Mouse (Mus musculus): Measurements from ENCODE around the gene Fam209. TPM values are rescaled to one million over a fixed set of nuclear protein-coding genes. Genes with fewer than 3 reads are reported as not detected.

Fam209 gene
- total RNA-seq, 2 experiments from 2014 or later = 3.9 TPM; not detected in 1

GRCm38 (mm10) chr2:172476707-172477260 lies 4.5 kb downstream of the Fam209 start:
- no peak for ATAC-seq (replicated peaks; ENCODE audit: low FRiP score, poor library complexity, severe bottlenecking)

GRCm38 (mm10) chr2:172477350-172477749 lies 5.0 kb downstream of the Fam209 start:
- no peak for ATAC-seq (replicated peaks; ENCODE audit: low FRiP score, poor library complexity, severe bottlenecking)

- ATAC-seq (replicated peaks; ENCODE audit: low FRiP score, poor library complexity, severe bottlenecking) = peak; percentile 74; the same call in 1 of the 2 replicates
These were observed 5.5 kb downstream of the Fam209 start for GRCm38 (mm10) chr2:172477860-172478259.

GRCm38 (mm10) chr2:172480296-172480695 lies 8.0 kb downstream of the Fam209 start:
- no peak for ATAC-seq (replicated peaks; ENCODE audit: low FRiP score, poor library complexity, severe bottlenecking)

GRCm38 (mm10) chr2:172481654-172482385 lies 9.5 kb downstream of the Fam209 start:
- no peak for ATAC-seq (replicated peaks; ENCODE audit: low FRiP score, poor library complexity, severe bottlenecking)

- ATAC-seq (replicated peaks; ENCODE audit: low FRiP score, poor library complexity, severe bottlenecking) = no peak
These were observed 11.6 kb downstream of the Fam209 start for GRCm38 (mm10) chr2:172483766-172484413.

GRCm38 (mm10) chr2:172484696-172485370 lies 12.5 kb downstream of the Fam209 start:
- ATAC-seq (replicated peaks; ENCODE audit: low FRiP score, poor library complexity, severe bottlenecking) = no peak

- ATAC-seq (replicated peaks; ENCODE audit: low FRiP score, poor library complexity, severe bottlenecking) = no peak
These were observed 24.5 kb downstream of the Fam209 start for GRCm38 (mm10) chr2:172496736-172497345.

- no peak for ATAC-seq (replicated peaks; ENCODE audit: low FRiP score, poor library complexity, severe bottlenecking)
These were observed 26.5 kb downstream of the Fam209 start for GRCm38 (mm10) chr2:172498823-172499222.

- ATAC-seq (replicated peaks; ENCODE audit: low FRiP score, poor library complexity, severe bottlenecking) = no peak
These were observed 28.5 kb downstream of the Fam209 start for GRCm38 (mm10) chr2:172500752-172501316.

- 0 out of 2 replicates have a peak, but pooled peaks have one; percentile 52 for ATAC-seq (replicated peaks; ENCODE audit: low FRiP score, poor library complexity, severe bottlenecking)
These were observed 29.0 kb downstream of the Fam209 start for GRCm38 (mm10) chr2:172501341-172501740.

- no peak for ATAC-seq (replicated peaks; ENCODE audit: low FRiP score, poor library complexity, severe bottlenecking)
These were observed 29.8 kb downstream of the Fam209 start for GRCm38 (mm10) chr2:172502168-172502567.

- no peak for ATAC-seq (replicated peaks; ENCODE audit: low FRiP score, poor library complexity, severe bottlenecking)
These were observed 33.8 kb downstream of the Fam209 start for GRCm38 (mm10) chr2:172506121-172506520.

GRCm38 (mm10) chr2:172510056-172510712 lies 37.9 kb downstream of the Fam209 start:
- ATAC-seq (replicated peaks; ENCODE audit: low FRiP score, poor library complexity, severe bottlenecking) = no peak

GRCm38 (mm10) chr2:172510899-172511298 lies 38.6 kb downstream of the Fam209 start:
- ATAC-seq (replicated peaks; ENCODE audit: low FRiP score, poor library complexity, severe bottlenecking) = no peak

GRCm38 (mm10) chr2:172516407-172516992 lies 44.2 kb downstream of the Fam209 start:
- ATAC-seq (replicated peaks; ENCODE audit: low FRiP score, poor library complexity, severe bottlenecking) = no peak

GRCm38 (mm10) chr2:172520616-172521371 lies 48.5 kb downstream of the Fam209 start:
- no peak for ATAC-seq (replicated peaks; ENCODE audit: low FRiP score, poor library complexity, severe bottlenecking)

- no peak for ATAC-seq (replicated peaks; ENCODE audit: low FRiP score, poor library complexity, severe bottlenecking)
These were observed 50.2 kb downstream of the Fam209 start for GRCm38 (mm10) chr2:172522528-172522927.

All from erythroid progenitor cell, adult 5-6 weeks (primary cell).